Mouse (Mus musculus) megakaryocyte, embryonic 14.5 days (primary cell): Measurements from ENCODE around the gene Fam172a.

ENCODE experiments used
- FLI1 ChIP-seq: IDR thresholded peaks from 2 replicates; pipeline ENCODE4 v1.6.1; 2012; ENCODE audit warnings: low read length, inconsistent platforms, mixed read lengths
- GATA1 ChIP-seq: IDR thresholded peaks from 3 replicates; pipeline ENCODE4 v1.6.1; 2012; ENCODE audit warnings: mixed read lengths, low read length, inconsistent platforms, borderline replicate concordance

DNA sequence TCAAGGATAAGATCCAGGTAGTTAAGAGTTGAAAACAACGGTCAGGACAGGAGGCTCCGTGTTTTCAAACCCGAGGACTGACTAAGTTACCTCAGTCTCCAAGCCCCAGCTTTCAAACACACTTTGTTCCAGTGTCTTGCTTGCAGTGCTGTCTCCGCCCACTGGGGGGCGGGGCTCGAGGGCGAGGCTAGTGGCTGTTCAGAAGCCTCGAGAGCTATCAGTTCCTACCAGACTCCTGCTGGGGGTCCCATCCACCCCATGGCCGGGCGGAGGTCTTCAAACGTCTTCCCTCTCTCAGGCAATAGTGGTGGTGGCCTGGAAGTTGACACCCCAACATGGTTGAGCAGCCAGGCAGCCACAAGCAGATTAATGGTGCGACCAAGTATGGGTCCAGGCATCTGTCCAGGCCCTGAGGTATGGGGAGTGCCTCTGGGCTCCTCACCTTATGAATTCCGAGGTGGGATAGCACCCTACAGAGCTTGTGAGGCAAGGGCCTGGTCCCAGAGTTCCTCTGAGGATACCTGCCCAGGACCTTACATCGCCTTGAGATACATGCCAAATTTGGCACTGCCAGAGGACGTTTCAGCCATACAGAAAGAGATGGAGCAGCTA is 323.0 kb downstream of the Fam172a start, which contains the start of gene Pou5f2:
- TF ChIP-seq GATA1 = no peak
- no peak for TF ChIP-seq FLI1
